Mouse (Mus musculus): ENCODE results near the gene Has1. TPM values are rescaled to one million over a fixed set of nuclear protein-coding genes. Genes with fewer than 3 reads are reported as not detected.

Has1 gene
- polyA plus RNA-seq, 1 experiment from 2014 or later, result 1.2 TPM

DNA sequence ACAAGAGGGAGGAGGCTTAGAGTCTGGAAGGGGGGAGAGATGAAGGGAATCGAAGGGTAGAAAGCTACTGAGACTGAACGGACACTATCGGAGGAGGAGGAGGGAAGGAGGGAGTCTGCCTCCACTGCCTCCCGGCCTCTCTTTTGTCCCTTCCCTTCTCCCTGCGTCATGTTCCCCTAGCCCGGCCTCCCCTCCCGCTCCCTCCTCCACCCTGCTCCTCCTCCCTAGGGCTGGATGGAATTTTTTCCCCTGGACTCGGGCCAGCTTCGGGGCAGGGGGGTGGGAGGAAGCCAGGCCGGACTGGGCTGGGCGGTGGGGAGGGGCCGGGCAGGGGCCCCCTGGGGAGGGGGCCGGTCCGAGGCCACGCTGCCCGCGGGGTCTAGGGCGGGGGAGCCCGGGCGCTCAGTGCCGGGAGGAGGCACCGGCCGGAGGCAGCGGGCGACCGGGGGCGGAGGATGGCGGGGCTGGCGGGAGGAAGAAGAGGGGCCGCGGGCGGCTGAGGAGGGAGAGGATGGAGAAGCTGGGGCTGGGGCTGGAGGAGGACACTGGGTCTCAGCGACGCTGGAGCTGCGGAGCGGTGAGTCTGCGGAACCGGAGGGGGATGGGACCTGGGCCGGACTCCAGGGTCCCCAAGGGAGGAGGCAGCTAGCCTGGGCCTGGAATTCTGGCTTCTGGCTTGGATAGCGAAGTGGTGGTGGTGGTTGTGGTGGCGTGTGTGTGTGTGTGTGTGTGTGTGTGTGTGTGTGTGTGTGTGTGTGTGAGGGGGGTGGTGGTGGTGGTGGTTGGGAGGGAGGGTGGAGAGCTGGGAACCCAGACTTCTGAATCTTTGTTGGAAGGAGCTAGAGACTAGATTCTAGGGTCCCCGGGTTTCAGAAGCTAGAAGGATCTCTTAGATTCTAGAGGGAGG, 28.0 kb downstream of the Has1 start, which contains the start of gene Spaca6:
Spaca6 (plus strand) TSS at position 408 of the 907 bp plus-strand sequence.
- Histone ChIP-seq H3K27ac (replicated peaks; ENCODE audit: low read depth, low read length) (peak within 1 kb of the TSS; percentile 99), H3K27me3 (ENCODE audit: control insufficient read depth, insufficient read depth, low read length) (no peaks in the 10 kb centered on the region), H3K4me3 (replicated peaks; ENCODE audit: low read depth, low read length) (peak within 1 kb of the TSS; percentile 71), H3K36me3 (ENCODE audit: control insufficient read depth, insufficient read depth, low read length) (peaks cover 12% of the 10 kb centered on the region), H3K4me1 (ENCODE audit: control insufficient read depth, insufficient read depth, low read length) (peaks cover 25% of the 10 kb centered on the region), H3K9ac (replicated peaks; ENCODE audit: low read length) (peak within 1 kb of the TSS; percentile 95), H3K9me3 (ENCODE audit: control insufficient read depth, low read length) (no peaks in the 10 kb centered on the region), H3K4me2 (ENCODE audit: low read length) (peak within 1 kb of the TSS; percentile 93)
- ATAC-seq (ENCODE audit: low FRiP score, low TSS enrichment) (peak; percentile 86), DNase-seq (peak; percentile 92)
- 1% methylated on average over 42 of the region's 42 CpGs for WGBS

DNA sequence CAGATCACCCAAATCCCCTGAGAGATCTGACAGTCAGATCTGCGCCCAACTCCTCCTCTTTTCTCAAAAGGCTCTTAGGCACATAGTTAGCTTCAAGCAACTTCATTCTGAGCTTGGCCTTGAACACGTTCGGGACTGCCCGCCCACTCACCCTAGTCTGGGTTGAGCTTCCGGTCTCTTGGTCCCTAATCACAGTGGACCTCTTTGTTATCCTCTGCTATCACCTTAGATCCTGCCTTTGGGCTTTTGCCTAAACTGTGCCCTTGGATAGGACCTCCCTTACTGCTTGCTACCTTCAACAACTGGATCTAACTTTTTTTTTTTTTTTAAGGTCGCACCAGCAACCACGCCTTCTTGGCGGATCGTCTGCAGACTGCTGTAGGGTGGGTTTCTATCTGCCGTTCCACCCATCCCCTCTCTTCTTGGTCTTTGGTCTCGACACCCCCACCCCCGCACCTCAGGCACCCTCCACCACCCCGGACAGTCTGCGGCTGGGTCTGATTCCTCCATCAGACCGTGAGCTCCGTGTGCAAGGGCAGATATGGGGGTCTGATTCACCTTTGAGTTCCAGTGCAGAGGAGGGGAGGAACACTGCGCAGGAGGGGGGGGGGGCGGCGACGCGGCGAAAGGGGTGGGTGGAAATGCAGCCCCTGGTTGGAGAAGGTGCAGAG, 28.9 kb downstream of the Has1 start:
- H3K27ac ChIP-seq (replicated peaks; ENCODE audit: low read depth, low read length), result peak overlapping the region; percentile 99
- DNase-seq (peak; percentile 73), ATAC-seq (ENCODE audit: low FRiP score, low TSS enrichment) (peak; percentile 49)
- no peaks in the 10 kb centered on the region for H3K9me3 ChIP-seq (ENCODE audit: control insufficient read depth, low read length)
- H3K4me3 ChIP-seq (replicated peaks; ENCODE audit: low read depth, low read length), result peak overlapping the region; percentile 71
- peak overlapping the region; percentile 95 for H3K9ac ChIP-seq (replicated peaks; ENCODE audit: low read length)
- H3K4me1 ChIP-seq (ENCODE audit: control insufficient read depth, insufficient read depth, low read length), result peaks cover 15% of the 10 kb centered on the region
- H3K36me3 ChIP-seq (ENCODE audit: control insufficient read depth, insufficient read depth, low read length), result peaks cover 5% of the 10 kb centered on the region; the same call in 1 of the 2 replicates
- H3K4me2 ChIP-seq (ENCODE audit: low read length), result peak overlapping the region; percentile 93
- no peaks in the 10 kb centered on the region for H3K27me3 ChIP-seq (ENCODE audit: control insufficient read depth, insufficient read depth, low read length)
- under 1% methylated on average over 17 of the region's 22 CpGs for WGBS

DNA sequence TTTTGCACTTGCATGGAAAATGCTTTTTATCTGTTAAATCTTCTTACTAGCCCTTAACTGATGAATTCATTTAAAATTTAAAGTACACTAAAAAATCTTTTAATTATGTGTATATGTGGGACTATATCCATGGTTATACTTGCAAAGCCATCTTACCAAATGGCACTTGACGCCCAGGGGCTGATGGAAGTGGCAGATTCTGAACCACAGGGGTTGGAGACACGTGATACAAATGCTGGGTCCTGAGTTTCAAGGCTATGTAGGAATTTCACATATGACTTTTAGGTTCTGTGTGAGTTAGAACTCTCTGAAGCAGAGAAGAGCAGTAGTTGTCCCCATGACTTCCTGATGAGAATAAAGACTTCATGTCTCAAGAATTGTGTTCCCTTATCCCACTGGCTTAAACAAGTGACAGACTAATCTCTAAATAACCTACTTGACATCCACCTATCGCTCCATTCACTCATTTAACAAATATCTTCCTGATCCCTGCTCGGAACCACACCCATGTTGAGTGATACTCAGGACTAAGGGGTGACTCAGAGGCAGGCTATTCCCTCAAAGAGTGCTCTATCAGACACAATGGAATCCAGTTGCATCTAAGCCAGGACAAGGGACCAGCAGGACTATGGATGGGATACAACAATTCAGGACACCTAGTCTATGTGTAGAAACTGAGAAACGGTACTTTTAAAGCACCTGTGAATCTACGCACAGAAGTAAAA, 31.2 kb downstream of the Has1 start:
- no peak overlapping the region for H3K9ac ChIP-seq (replicated peaks; ENCODE audit: low read length)
- no peak overlapping the region for H3K4me2 ChIP-seq (ENCODE audit: low read length)
- no peaks in the 10 kb centered on the region for H3K4me1 ChIP-seq (ENCODE audit: control insufficient read depth, insufficient read depth, low read length)
- H3K36me3 ChIP-seq (ENCODE audit: control insufficient read depth, insufficient read depth, low read length), result no peaks in the 10 kb centered on the region
- whole genome bisulfite sequencing, result 84% methylated on average over 6 of the region's 6 CpGs
- no peaks in the 10 kb centered on the region for H3K9me3 ChIP-seq (ENCODE audit: control insufficient read depth, low read length)
- ATAC-seq (ENCODE audit: low FRiP score, low TSS enrichment) (no peak), DNase-seq (no peak)
- no peak overlapping the region for H3K4me3 ChIP-seq (replicated peaks; ENCODE audit: low read depth, low read length)
- H3K27me3 ChIP-seq (ENCODE audit: control insufficient read depth, insufficient read depth, low read length), result no peaks in the 10 kb centered on the region
- no peak overlapping the region for H3K27ac ChIP-seq (replicated peaks; ENCODE audit: low read depth, low read length)

DNA sequence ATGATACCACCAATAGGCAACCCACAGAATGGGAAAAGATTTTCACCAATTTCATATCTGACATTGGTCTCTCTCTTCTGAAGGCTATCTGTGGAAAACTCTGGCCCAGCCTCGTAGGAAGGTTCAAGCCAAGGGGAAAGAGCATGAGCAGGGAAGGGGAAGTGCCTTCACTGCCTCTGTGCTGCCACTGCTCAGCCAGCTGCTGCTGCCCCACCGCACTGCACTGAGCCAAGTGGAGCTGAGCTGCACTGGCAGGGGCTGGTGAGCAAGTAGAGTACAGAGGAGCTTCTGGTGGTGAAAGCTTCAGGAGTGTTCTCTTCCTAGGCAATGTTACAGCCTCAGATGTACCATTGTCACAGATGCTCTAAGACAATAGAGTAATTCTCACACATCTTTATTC, 59.5 kb downstream of the Has1 start:
- no peak for DNase-seq
- no peak overlapping the region for H3K27ac ChIP-seq (replicated peaks; ENCODE audit: low read depth, low read length)
- WGBS, result 64% methylated on average over 2 of the region's 2 CpGs
- H3K4me1 ChIP-seq (ENCODE audit: control insufficient read depth, insufficient read depth, low read length), result no peaks in the 10 kb centered on the region
- H3K27me3 ChIP-seq (ENCODE audit: control insufficient read depth, insufficient read depth, low read length), result no peaks in the 10 kb centered on the region
- H3K9ac ChIP-seq (replicated peaks; ENCODE audit: low read length), result no peak overlapping the region
- H3K9me3 ChIP-seq (ENCODE audit: control insufficient read depth, low read length), result no peaks in the 10 kb centered on the region
- ATAC-seq (ENCODE audit: low FRiP score, low TSS enrichment), result no peak
- no peaks in the 10 kb centered on the region for H3K36me3 ChIP-seq (ENCODE audit: control insufficient read depth, insufficient read depth, low read length)
- no peak overlapping the region for H3K4me2 ChIP-seq (ENCODE audit: low read length)
- H3K4me3 ChIP-seq (replicated peaks; ENCODE audit: low read depth, low read length), result no peak overlapping the region

MicroRNAs encoded within 50 kb of the gene (microRNA counts, 519-probe panel; counts per million panel counts)
- microRNA mmu-let-7e (7,138 counts per million, percentile 90 among the panel's probes with 10 or more counts), microRNA mmu-miR-125a-3p (3,755 counts per million, percentile 21 among the panel's probes with 10 or more counts), microRNA mmu-miR-125a-5p (7,871 counts per million, percentile 96 among the panel's probes with 10 or more counts), microRNA mmu-miR-99b (6,800 counts per million, percentile 86 among the panel's probes with 10 or more counts)

Small RNA genes lying within 50 kb of the gene (microRNA-seq; reads per million reads assigned to microRNA genes)
- gene Gm25927, result not detected
- gene Mir125a, result 11,586 reads per million, percentile 96 among the genes with 10 or more reads in this experiment
- 29,181 reads per million, percentile 98 among the genes with 10 or more reads in this experiment for gene Mir99b
- not detected for gene Mirlet7e

Other genes starting within 250 kb of the Has1 start
- gene Lnpep, start 230.2 kb downstream of the Has1 start, polyA plus RNA-seq (2014; fragmentation: Nextera tagmentation; extraction: Ambion mirVana), result 8.8 and 13.5 TPM in 2 replicates
- gene Vmn2r90, start 151.5 kb downstream of the Has1 start, polyA plus RNA-seq (2014; fragmentation: Nextera tagmentation; extraction: Ambion mirVana), result not detected in 2 replicates
- 18.5 and 20.0 TPM in 2 replicates for gene Spaca6, start 28.0 kb downstream of the Has1 start, polyA plus RNA-seq (2014; fragmentation: Nextera tagmentation; extraction: Ambion mirVana)
- not detected in 2 replicates for gene Fpr1, start 28.7 kb upstream of the Has1 start, polyA plus RNA-seq (2014; fragmentation: Nextera tagmentation; extraction: Ambion mirVana)
- not detected in 2 replicates for gene Fpr2, start 32.6 kb upstream of the Has1 start, polyA plus RNA-seq (2014; fragmentation: Nextera tagmentation; extraction: Ambion mirVana)
- not detected in 2 replicates for gene Fpr3, start 32.6 kb upstream of the Has1 start, polyA plus RNA-seq (2014; fragmentation: Nextera tagmentation; extraction: Ambion mirVana)
- gene Fpr-rs4, start 166.5 kb upstream of the Has1 start, polyA plus RNA-seq (2014; fragmentation: Nextera tagmentation; extraction: Ambion mirVana), result not detected in 2 replicates
- gene Vmn2r124, start 194.2 kb upstream of the Has1 start, polyA plus RNA-seq (2014; fragmentation: Nextera tagmentation; extraction: Ambion mirVana), result not detected in 2 replicates
- gene Vmn2r91, start 229.8 kb upstream of the Has1 start, polyA plus RNA-seq (2014; fragmentation: Nextera tagmentation; extraction: Ambion mirVana), result not detected in 2 replicates

Data from midbrain, embryonic 14.5 days (tissue).